Mouse (Mus musculus) heart, postnatal 25 days (tissue): Measurements from ENCODE around the gene Hsp90ab1. TPM values are rescaled to one million over a fixed set of nuclear protein-coding genes. Genes with fewer than 3 reads are reported as not detected.

Experiments used
- DNase-seq: peaks from one replicate; pipeline ENCODE4 v3.0.0; 2022; ENCODE audit warnings: low spot score
- intact Hi-C: fragments of 180-260 bp; cut with DNase I; formaldehyde crosslinking; loops from one replicate; pipeline ENCODE4 v1.15.1; 2025
- total RNA-seq, 2 experiments: library from RNA; stranded (reverse); gene quantifications; 2 replicates each; pipeline ENCODE4 v1.2.3; 2021

Gene Hsp90ab1
- total RNA-seq, 2 experiments from 2014 or later: 1,042 to 1,257 TPM

GRCm38 (mm10) chr17:45582715-45583355 lies 9.8 kb upstream of the Hsp90ab1 start:
- intact Hi-C loops: loop anchor here (1.0 to 2.0 kb wide), 3 partner anchors 14 to 60 kb away; no protein-coding TSS in a partner anchor
- DNase-seq: no peak

GRCm38 (mm10) chr17:45582188-45582587 lies 9.1 kb upstream of the Hsp90ab1 start:
- intact Hi-C loops: loop anchor here (2.0 kb wide), 2 partner anchors 15 to 61 kb away; no protein-coding TSS in a partner anchor
- DNase-seq: no peak

- DNase-seq: no peak
- intact Hi-C loops: no loop called here
These were observed 8.5 kb upstream of the Hsp90ab1 start for GRCm38 (mm10) chr17:45581567-45581983.

DNA sequence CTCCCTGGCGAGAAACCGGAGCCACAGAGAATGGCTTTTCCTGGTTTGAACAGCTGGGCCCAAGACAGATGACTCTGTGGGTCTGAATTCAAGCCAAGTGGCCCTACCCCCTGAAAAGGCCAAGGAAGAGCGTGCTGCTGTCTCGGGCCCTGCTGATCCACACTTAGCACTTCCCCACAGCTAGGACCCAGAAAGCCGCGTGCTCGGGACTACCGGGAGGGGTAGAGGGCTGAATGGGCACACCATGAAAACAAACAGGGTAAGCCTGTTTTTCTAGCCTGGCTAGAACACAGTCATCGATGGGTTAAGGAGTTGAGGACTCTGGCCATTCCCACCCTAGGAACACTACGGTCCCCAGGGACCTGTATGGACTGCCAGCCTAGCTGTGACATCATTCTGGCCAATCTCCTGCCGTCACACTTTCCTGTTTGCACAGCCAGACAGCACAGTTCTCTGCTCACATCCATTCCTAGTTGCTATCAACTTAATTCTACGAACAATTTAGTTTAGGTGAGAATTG lies 7.9 kb upstream of the Hsp90ab1 start:
- peak; percentile 43 for DNase-seq
- intact Hi-C loops: no loop called here

DNA sequence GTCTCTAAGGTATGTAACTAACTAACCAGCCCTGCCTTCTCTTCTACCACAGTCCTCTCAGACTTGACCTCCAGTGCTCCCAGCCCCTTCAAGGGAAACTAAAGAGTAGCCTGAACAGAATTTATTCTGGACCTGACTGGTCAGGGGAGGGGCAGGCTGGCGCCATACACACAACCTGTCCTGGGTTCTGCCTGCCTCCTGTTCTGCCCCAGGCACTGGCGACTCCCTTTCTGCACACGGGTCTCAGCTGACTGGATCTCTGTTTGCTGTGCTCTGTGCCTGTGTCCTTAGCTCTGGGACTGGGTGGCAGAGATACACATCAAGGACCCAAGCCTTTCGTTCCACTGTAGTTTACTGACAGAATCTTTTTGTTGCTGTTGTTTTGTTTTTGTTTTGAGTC lies 6.5 kb upstream of the Hsp90ab1 start:
- intact Hi-C loops: loop anchor here (5.0 kb wide), 1 partner anchor 143 kb away; no protein-coding TSS in a partner anchor
- no peak for DNase-seq

DNA sequence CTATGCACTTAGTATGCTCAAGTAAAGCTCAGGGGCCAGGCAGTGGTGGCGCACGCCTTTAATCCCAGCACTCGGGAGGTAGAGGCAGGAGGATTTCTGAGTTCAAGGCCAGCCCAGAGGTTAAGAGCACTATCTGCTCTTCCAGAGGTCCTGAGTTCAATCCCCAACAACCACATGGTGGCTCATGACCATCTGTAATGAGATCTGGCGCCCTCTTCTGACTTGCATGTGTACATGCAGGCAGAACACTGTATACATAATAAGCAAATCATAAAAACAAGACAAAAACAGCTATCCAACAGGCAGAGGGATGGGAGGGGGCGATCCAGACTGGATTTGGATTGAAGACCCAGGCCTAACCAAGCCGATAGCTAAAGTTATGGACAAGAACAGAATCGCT lies 5.8 kb upstream of the Hsp90ab1 start:
- intact Hi-C loops: loop anchor here (5.0 kb wide), 1 partner anchor 143 kb away; no protein-coding TSS in a partner anchor
- no peak for DNase-seq

- intact Hi-C loops: loop anchor here (5.0 kb wide), 1 partner anchor 144 kb away; no protein-coding TSS in a partner anchor
- no peak for DNase-seq
These were observed 5.2 kb upstream of the Hsp90ab1 start for GRCm38 (mm10) chr17:45578242-45578641.

- no peak for DNase-seq
- intact Hi-C loops: loop anchor here (5.0 kb wide), 1 partner anchor 147 kb away; no protein-coding TSS in a partner anchor
These were observed 2.2 kb upstream of the Hsp90ab1 start for GRCm38 (mm10) chr17:45575123-45575897.

DNA sequence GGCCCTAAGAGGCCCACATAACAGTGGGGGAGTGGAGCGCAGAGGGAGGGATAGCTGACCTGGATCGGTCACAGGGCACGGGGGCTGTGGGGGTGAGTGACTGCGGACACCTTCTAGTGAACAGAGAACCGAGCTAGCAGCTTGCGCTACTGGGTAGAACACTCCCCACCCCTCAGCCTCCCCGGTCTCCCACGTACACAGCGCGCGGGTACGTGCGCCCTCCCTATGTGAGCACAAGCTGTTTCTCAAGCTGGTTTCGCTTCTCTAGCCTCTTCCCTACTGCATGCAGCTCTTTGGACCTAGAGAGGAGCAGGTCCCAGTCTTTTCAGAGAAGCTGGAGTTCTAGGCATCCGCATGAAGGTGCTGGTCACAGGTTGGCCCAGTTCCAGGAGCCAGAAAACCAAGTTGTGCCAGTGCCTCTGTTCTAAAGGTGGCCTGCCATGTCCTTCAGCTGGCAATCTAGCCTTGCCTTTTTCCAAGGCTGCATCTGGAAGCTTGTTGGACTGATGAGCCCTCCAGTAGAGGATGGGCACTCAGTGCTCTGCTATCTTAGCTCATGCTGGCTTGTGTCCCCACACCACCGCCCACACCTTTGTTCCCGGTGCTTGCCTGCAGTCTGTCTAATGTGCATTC lies 1.2 kb upstream of the Hsp90ab1 start:
- intact Hi-C loops: no loop called here
- peak; percentile 60 for DNase-seq

DNA sequence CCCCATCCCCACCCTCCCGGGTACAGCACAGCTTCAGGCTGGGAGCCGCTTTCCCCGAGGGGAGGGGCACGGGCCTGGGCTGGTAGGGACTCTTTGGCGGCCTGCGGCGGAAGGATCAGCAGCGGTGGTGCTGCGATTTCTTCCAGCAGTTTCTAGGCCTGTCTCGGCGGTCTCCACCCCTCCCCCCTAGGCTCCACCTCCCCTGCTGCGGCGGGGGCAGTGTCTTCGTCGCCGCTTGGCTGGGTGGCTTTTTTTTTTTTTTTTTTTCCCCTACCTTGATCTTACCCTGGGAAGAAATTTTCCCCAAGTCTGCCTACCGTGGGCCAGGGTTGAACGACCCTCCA lies 681 bp upstream of the Hsp90ab1 start:
- intact Hi-C loops: no loop called here
- peak; percentile 92 for DNase-seq

DNA sequence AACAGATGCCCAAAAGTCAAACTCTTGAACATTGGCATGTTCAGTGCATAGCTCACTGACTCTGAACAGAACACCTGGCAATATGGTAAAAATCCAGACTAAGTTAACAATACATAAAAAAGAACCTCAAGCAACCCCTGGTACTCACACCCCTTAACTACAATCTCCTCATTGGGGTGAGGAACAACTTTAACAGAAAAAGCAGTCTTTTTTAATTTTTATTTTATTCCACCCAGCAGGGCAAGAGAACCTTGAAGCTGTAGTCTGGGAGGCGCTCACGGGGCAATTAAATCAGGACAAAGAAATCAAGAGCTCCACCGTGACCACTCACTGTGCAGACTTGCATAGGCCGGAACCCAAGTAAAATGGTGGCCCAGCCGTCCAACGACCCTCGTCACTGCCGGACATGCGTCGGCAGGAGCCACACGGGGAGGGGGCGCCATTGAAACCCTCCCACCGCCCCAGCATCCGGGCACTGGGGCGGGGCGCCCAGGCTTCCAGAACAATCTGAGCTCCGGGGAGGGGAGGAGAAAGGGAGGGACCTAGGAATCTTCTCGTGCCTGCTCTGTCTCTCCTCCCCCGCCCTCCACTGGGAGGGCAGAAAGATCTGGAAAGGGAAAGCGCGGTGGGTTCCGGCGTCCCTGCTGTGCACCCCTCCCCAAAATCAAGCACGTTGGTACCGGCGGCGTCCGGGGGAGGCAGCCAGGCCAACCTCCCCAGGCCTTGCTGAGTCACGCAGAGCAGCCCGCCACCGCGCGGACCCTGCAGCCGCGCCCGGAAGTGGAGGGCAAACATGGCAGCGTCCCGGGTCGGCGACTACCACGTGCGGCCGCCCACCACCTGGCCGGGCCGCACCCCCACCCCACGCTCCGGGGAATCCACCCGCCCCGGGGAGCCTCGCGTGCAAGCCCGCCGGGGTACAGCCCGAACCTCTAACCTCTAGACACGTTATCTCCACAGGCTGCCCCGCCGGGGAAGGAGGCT lies 676 bp downstream of the Hsp90ab1 start:
- peak; percentile 75 for DNase-seq
- intact Hi-C loops: no loop called here

- intact Hi-C loops: loop anchor here (10.0 kb wide), 1 partner anchor 465 kb away; the partner anchor contains the start of gene Vegfa
These were observed 3.1 kb downstream of the Hsp90ab1 start for GRCm38 (mm10) chr17:45569999-45570398.

DNA sequence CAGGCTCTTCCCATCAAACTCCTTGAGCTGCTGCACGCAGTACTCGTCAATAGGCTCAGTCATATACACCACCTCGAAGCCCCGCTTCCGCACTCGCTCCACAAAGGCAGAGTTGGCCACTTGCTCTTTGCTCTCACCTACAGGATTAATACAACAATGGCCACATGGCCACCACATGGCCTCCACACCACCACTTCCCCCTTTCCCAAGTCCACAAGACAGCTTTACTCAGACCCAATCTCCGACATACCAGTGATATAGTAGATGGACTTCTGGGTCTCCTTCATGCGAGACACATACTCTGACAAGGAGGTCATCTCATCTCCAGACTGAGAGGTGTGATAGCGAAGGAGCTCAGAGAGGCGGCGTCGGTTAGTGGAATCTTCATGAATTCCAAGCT lies 4.1 kb downstream of the Hsp90ab1 start:
- DNase-seq: no peak
- intact Hi-C loops: loop anchor here (10.0 kb wide), 1 partner anchor 466 kb away; the partner anchor contains the start of gene Vegfa

More at GRCm38 (mm10) chr17:45569999-45570398, 3.1 kb downstream of the Hsp90ab1 start:
- no peak for DNase-seq

DNA sequence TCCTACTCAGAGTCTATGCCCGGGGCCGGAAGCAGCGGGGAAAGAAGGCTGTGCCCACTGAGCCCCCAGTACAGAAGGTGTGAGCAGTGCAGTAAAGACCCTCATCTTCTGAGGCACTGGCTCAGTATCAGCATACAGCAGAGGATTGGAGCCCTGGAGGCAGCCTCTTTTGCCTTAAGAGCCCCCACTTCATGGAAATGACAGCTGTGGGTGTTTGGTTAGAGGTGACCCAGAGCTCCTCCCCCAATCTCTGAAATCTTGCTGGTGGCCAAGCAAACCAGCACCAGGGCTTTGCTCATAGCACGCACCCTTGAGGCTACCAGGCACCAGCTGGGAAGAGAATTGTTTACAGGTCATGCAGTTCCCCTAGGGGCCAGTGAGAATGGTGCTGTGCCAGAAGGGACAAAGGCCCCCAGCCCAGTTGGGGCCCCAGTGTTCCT lies 5.9 kb downstream of the Hsp90ab1 start:
- no peak for DNase-seq
- intact Hi-C loops: loop anchor here (10.0 kb wide), 1 partner anchor 468 kb away; the partner anchor contains the start of gene Vegfa

- intact Hi-C loops: loop anchor here (10.0 kb wide), 1 partner anchor 468 kb away; the partner anchor contains the start of gene Vegfa
- no peak for DNase-seq
These were observed 6.5 kb downstream of the Hsp90ab1 start for GRCm38 (mm10) chr17:45566360-45567161.

DNA sequence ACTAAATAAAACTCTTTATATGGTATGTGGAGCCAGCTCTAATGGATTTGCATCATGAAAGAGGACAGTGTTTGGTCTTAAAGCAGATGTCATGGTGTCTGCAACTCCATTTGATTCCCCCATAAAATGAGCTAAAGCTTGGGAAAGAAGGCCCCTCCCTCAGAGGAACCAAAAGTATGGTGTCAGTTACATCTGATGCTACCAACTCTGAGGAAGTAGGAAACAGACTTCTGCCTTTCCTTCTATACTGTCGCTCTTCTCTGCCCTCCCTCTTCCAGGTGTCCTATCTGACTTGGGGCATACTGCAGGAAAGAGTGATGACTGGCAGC lies 7.1 kb downstream of the Hsp90ab1 start:
- intact Hi-C loops: loop anchor here (10.0 kb wide), 1 partner anchor 469 kb away; the partner anchor contains the start of gene Vegfa
- DNase-seq: no peak

- intact Hi-C loops: loop anchor here (10.0 kb wide), 1 partner anchor 470 kb away; the partner anchor contains the start of gene Vegfa
- no peak for DNase-seq
These were observed 8.0 kb downstream of the Hsp90ab1 start for GRCm38 (mm10) chr17:45565103-45565502.

DNA sequence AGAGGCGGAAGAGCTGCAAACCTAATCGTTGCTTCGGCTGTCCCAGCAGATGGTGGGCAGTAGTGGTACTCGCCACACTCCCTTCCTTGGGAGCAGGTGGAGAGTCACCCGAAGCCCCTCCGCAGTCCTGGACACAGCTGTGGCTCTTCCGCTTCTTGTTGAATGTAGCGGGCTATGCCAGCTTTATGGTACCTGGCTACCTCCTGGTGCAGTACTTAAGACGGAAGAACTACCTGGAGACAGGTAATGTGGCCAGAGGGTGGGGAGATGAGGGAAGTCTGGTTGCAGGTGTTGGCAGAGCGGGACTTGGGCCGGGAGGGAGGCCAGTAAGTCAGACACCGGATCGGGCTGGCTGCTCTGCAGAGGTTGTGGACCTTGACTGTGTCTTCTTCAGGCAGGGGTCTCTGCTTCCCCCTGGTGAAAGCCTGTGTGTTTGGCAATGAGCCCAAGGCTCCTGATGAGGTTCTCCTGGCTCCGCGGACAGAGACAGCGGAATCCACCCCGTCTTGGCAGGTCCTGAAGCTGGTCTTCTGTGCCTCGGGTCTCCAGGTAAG lies 8.5 kb downstream of the Hsp90ab1 start:
- intact Hi-C loops: loop anchor here (10.0 kb wide), 1 partner anchor 470 kb away; the partner anchor contains the start of gene Vegfa
- no peak for DNase-seq
